Mouse (Mus musculus): Measurements from ENCODE around the gene Xpr1. TPM values are rescaled to one million over a fixed set of nuclear protein-coding genes. Genes with fewer than 3 reads are reported as not detected.
A peak's percentile ranks its signal among the peaks of the same experiment; 100 is the strongest.

Gene Xpr1
- polyA plus RNA-seq, 1 experiment from 2014 or later = 3.2 TPM

DNA sequence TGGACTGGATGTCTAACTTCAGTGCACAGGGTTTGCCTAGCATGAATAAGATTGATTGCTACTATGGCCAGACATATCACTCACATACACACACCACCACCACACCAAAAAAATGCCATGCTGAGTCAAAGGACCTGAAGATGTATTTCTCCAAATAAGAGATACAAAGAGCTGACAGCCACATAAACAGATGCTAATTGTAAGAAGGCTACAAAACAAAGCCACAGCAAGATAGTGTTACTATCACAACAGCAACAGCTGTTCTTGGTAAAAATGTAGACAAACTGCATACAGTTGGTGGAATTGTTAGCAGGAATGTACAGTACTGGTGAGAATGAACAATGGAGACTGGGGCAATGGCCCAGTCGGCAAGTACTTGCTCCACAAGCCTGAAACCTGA is 28.8 kb downstream of the Xpr1 start:
- Histone ChIP-seq H3K27ac (ENCODE audit: low read length) (no peak overlapping the region), H3K4me2 (ENCODE audit: low read depth, low read length) (no peak overlapping the region), H3K4me3 (ENCODE audit: low read depth, low read length) (no peak overlapping the region), H3K27me3 (ENCODE audit: control insufficient read depth, insufficient read depth, low read depth, low read length) (no peaks in the 10 kb centered on the region), H3K9me3 (replicated peaks; ENCODE audit: control insufficient read depth, low read length) (no peaks in the 10 kb centered on the region), H3K36me3 (ENCODE audit: control insufficient read depth, insufficient read depth) (no peaks in the 10 kb centered on the region), H3K4me1 (ENCODE audit: control insufficient read depth, low read depth, low read length) (no peaks in the 10 kb centered on the region; the same call in 1 of the 2 replicates), H3K9ac (ENCODE audit: low read depth, low read length) (no peak overlapping the region)
- peak; percentile 41; the same call in 1 of the 2 replicates for ATAC-seq (ENCODE audit: low read depth)
- 40% methylated on average over 1 of the region's 1 CpGs for WGBS (ENCODE audit: insufficient replicate concordance)

DNA sequence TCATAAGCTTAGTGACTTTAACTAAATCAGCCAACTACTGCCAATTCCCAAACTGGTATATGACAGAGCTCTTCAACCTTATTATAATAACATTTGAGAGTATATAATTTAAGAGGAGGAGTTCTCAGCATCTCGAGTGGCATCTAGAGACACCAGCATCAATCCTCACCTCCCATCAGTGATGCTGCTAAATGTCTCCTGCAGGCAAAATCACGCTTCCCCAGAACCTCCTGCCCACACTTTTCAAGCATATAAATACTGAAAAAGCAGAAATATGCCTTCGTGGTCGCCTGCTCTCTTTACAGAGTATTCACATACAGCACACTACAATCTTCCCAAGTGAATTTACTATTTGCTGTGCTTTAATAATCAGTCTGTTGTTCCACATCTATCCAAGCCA is 30.7 kb downstream of the Xpr1 start:
- H3K27ac ChIP-seq (ENCODE audit: low read length) = no peak overlapping the region
- no peak overlapping the region for H3K4me3 ChIP-seq (ENCODE audit: low read depth, low read length)
- H3K36me3 ChIP-seq (ENCODE audit: control insufficient read depth, insufficient read depth) = no peaks in the 10 kb centered on the region
- peaks cover 2% of the 10 kb centered on the region; the same call in 1 of the 2 replicates for H3K4me1 ChIP-seq (ENCODE audit: control insufficient read depth, low read depth, low read length)
- ATAC-seq (ENCODE audit: low read depth) = no peak
- H3K27me3 ChIP-seq (ENCODE audit: control insufficient read depth, insufficient read depth, low read depth, low read length) = no peaks in the 10 kb centered on the region
- H3K4me2 ChIP-seq (ENCODE audit: low read depth, low read length) = no peak overlapping the region
- 78% methylated on average over 4 of the region's 4 CpGs for WGBS (ENCODE audit: insufficient replicate concordance)
- no peak overlapping the region for H3K9ac ChIP-seq (ENCODE audit: low read depth, low read length)
- no peaks in the 10 kb centered on the region for H3K9me3 ChIP-seq (replicated peaks; ENCODE audit: control insufficient read depth, low read length)

DNA sequence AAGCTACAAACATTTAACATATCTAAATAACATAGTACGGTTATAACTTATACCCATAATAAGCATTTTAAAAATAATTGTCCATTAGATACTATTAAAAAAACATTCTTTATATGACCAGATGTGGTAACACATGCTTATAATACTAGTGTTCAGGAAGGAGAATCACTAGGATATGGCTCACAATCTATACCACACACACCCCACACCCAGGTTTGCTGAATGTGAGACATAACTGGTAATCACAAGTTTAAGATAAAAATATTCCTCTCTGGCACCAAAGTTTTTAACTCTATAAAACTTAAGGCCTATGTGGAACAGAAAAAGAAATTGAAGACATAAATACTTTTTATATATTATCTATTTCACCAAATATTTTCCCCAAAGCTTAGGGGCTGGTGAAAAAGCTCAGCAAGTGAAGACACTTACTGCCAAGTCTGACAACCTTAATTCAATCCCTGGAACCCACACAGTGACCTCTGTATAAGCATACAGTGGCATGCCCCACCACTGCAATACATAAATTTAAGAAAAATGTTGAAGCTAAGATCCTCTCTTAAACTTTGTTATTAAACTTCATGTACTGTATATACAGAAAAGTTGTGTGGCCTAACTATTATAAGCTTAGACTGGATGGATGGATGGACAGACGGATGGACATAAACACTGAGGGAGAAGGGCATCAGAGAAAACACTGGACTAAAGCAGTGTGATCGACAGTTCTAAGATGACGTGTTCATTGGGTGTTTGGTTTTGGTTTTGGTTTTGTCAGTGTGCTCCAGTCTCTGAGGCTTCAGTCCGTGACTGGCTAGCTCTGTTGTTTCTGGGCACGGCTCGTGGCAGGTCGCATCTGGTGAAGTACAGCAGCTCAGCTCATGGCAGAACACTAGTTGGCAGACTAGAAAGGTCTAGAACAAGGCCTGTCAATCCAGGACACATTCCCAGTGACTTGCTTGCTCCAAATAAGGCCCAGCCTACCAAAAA is 33.6 kb downstream of the Xpr1 start:
- no peaks in the 10 kb centered on the region for H3K36me3 ChIP-seq (ENCODE audit: control insufficient read depth, insufficient read depth)
- H3K9me3 ChIP-seq (replicated peaks; ENCODE audit: control insufficient read depth, low read length) = no peaks in the 10 kb centered on the region
- H3K4me2 ChIP-seq (ENCODE audit: low read depth, low read length) = 0 out of 2 replicates have a peak overlapping the region, but pooled peaks have one; percentile 11
- H3K9ac ChIP-seq (ENCODE audit: low read depth, low read length) = no peak overlapping the region
- no peak overlapping the region for H3K4me3 ChIP-seq (ENCODE audit: low read depth, low read length)
- H3K27ac ChIP-seq (ENCODE audit: low read length) = no peak overlapping the region
- ATAC-seq (ENCODE audit: low read depth) = peak; percentile 71
- no peaks in the 10 kb centered on the region for H3K27me3 ChIP-seq (ENCODE audit: control insufficient read depth, insufficient read depth, low read depth, low read length)
- 79% methylated on average over 8 of the region's 8 CpGs for WGBS (ENCODE audit: insufficient replicate concordance)
- H3K4me1 ChIP-seq (ENCODE audit: control insufficient read depth, low read depth, low read length) = peaks cover 2% of the 10 kb centered on the region; the same call in 1 of the 2 replicates

DNA sequence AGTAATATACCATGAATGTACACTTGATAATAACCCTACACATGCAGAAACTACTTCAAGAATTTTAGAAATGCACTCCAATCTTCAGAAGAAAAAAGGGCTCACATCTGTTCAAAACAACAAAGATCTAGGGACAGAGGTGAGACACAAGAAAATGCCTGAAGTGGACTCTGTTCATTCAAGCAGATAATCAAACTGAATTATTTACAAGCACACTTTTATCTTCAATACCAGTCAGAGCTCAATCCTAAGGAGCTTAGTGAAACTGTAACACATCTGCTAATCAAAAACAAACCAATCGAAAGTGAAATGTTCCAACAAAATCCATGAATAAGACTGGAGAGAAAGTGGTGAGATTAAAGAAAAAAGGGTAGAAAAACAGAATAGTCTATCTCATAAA is 35.3 kb downstream of the Xpr1 start:
- no peak for ATAC-seq (ENCODE audit: low read depth)
- no peak overlapping the region for H3K27ac ChIP-seq (ENCODE audit: low read length)
- 23% methylated on average over 1 of the region's 1 CpGs for WGBS (ENCODE audit: insufficient replicate concordance)
- no peaks in the 10 kb centered on the region for H3K36me3 ChIP-seq (ENCODE audit: control insufficient read depth, insufficient read depth)
- H3K9me3 ChIP-seq (replicated peaks; ENCODE audit: control insufficient read depth, low read length) = no peaks in the 10 kb centered on the region
- H3K9ac ChIP-seq (ENCODE audit: low read depth, low read length) = no peak overlapping the region
- H3K4me2 ChIP-seq (ENCODE audit: low read depth, low read length) = no peak overlapping the region
- no peak overlapping the region for H3K4me3 ChIP-seq (ENCODE audit: low read depth, low read length)
- peaks cover 2% of the 10 kb centered on the region; the same call in 1 of the 2 replicates for H3K4me1 ChIP-seq (ENCODE audit: control insufficient read depth, low read depth, low read length)
- no peaks in the 10 kb centered on the region for H3K27me3 ChIP-seq (ENCODE audit: control insufficient read depth, insufficient read depth, low read depth, low read length)

DNA sequence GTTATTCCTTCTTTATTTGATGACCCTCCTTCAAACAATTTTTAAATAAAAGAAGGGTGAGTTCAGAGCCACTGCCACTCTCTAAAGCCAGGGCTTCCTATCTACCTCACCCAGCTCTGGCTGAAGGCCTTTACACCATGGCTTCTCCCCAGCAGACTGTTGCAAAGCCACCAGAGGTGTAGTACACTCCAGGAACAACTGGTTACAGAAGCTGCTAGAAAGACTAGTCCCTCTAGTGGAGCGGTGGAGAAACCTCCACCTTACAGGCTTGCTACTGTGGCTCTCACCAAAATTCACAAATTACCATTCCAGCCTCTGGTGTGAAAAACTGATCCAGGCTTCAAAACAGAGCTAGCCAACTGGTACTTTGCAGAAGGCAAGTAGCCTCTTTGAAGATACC is 37.9 kb downstream of the Xpr1 start:
- no peaks in the 10 kb centered on the region for H3K9me3 ChIP-seq (replicated peaks; ENCODE audit: control insufficient read depth, low read length)
- H3K4me2 ChIP-seq (ENCODE audit: low read depth, low read length) = no peak overlapping the region
- H3K27me3 ChIP-seq (ENCODE audit: control insufficient read depth, insufficient read depth, low read depth, low read length) = no peaks in the 10 kb centered on the region
- 91% methylated on average over 1 of the region's 1 CpGs for WGBS (ENCODE audit: insufficient replicate concordance)
- H3K4me1 ChIP-seq (ENCODE audit: control insufficient read depth, low read depth, low read length) = peaks cover 2% of the 10 kb centered on the region; the same call in 1 of the 2 replicates
- no peak for ATAC-seq (ENCODE audit: low read depth)
- no peak overlapping the region for H3K4me3 ChIP-seq (ENCODE audit: low read depth, low read length)
- H3K9ac ChIP-seq (ENCODE audit: low read depth, low read length) = no peak overlapping the region
- H3K27ac ChIP-seq (ENCODE audit: low read length) = no peak overlapping the region
- no peaks in the 10 kb centered on the region for H3K36me3 ChIP-seq (ENCODE audit: control insufficient read depth, insufficient read depth)

DNA sequence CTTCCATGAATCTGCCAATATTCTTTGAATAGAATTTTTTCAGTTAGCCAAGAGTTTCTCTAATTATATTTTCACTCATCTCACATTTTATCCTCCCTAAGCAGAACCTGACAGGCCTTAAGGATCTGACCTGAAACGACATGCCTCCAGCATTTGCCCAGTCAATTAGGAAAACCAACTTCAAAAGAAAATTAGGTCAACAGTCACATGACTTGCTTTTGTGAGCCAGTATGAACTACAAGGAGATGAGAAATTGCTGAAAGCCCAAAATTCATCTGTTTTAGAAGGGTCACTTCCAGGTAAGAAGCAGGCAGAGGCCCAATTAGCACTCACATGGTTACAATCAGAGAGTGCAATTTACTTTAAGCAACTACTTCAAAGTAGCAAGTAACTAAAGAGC is 44.4 kb downstream of the Xpr1 start:
- no peak overlapping the region for H3K4me2 ChIP-seq (ENCODE audit: low read depth, low read length)
- no peaks in the 10 kb centered on the region for H3K4me1 ChIP-seq (ENCODE audit: control insufficient read depth, low read depth, low read length)
- 69% methylated on average over 1 of the region's 1 CpGs for WGBS (ENCODE audit: insufficient replicate concordance)
- H3K27ac ChIP-seq (ENCODE audit: low read length) = no peak overlapping the region
- H3K36me3 ChIP-seq (ENCODE audit: control insufficient read depth, insufficient read depth) = no peaks in the 10 kb centered on the region
- ATAC-seq (ENCODE audit: low read depth) = no peak
- H3K27me3 ChIP-seq (ENCODE audit: control insufficient read depth, insufficient read depth, low read depth, low read length) = no peaks in the 10 kb centered on the region
- H3K9ac ChIP-seq (ENCODE audit: low read depth, low read length) = no peak overlapping the region
- no peaks in the 10 kb centered on the region for H3K9me3 ChIP-seq (replicated peaks; ENCODE audit: control insufficient read depth, low read length)
- H3K4me3 ChIP-seq (ENCODE audit: low read depth, low read length) = no peak overlapping the region

DNA sequence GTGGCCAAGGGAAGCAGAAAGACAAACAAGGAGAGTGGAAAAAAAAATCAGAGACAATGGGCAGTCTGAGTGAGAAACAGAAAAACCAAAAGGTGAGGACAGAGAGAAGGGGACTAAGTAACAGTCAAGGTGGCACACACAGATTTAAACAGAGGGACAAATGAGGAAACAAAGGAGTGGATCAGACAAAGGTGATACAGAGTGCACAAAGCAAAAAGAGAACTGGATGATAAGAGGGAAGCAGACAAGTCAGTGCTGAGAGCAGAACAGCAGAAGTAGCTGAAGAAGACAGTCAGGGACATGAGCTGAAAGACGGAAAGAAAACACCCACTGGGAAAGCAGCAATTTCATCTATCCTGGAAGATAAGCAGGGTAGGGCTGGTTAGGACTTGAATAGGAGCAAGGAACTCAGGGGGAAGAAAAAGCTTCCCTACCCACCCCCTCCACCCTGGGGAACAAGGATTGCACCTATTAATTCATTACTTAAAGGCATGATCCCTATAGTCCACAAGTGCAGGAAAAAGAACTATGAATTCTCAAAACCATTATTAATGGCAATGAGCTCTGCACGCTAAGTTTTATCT is 47.0 kb downstream of the Xpr1 start:
- H3K36me3 ChIP-seq (ENCODE audit: control insufficient read depth, insufficient read depth) = no peaks in the 10 kb centered on the region
- no peak overlapping the region for H3K4me3 ChIP-seq (ENCODE audit: low read depth, low read length)
- ATAC-seq (ENCODE audit: low read depth) = no peak
- H3K27me3 ChIP-seq (ENCODE audit: control insufficient read depth, insufficient read depth, low read depth, low read length) = no peaks in the 10 kb centered on the region
- H3K4me1 ChIP-seq (ENCODE audit: control insufficient read depth, low read depth, low read length) = no peaks in the 10 kb centered on the region
- WGBS (ENCODE audit: insufficient replicate concordance) = 56% methylated on average over 2 of the region's 2 CpGs
- no peak overlapping the region for H3K9ac ChIP-seq (ENCODE audit: low read depth, low read length)
- no peak overlapping the region for H3K4me2 ChIP-seq (ENCODE audit: low read depth, low read length)
- no peaks in the 10 kb centered on the region for H3K9me3 ChIP-seq (replicated peaks; ENCODE audit: control insufficient read depth, low read length)
- no peak overlapping the region for H3K27ac ChIP-seq (ENCODE audit: low read length)

DNA sequence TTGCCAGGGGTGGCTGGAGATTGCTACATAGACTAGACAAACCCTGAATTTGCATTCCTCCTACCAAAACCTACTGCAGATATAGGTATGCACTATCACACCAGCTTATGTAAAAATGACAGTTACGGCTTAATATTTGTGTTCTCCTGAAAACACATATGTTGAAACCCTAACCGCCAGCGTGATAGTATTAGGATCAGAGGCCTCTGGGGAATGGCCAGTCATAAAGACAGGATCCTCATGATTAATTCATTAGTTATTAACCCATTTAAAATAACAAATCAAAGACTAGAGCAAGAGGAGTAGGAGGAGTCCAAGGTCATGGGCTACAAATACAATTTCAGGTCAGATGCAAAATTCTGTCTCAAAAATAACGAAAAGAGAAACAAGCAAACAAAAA is 50.8 kb downstream of the Xpr1 start:
- 78% methylated on average over 4 of the region's 4 CpGs for WGBS (ENCODE audit: insufficient replicate concordance)
- no peak overlapping the region for H3K9ac ChIP-seq (ENCODE audit: low read depth, low read length)
- H3K36me3 ChIP-seq (ENCODE audit: control insufficient read depth, insufficient read depth) = no peaks in the 10 kb centered on the region
- H3K4me2 ChIP-seq (ENCODE audit: low read depth, low read length) = no peak overlapping the region
- H3K4me1 ChIP-seq (ENCODE audit: control insufficient read depth, low read depth, low read length) = no peaks in the 10 kb centered on the region
- H3K9me3 ChIP-seq (replicated peaks; ENCODE audit: control insufficient read depth, low read length) = no peaks in the 10 kb centered on the region
- ATAC-seq (ENCODE audit: low read depth) = no peak
- no peak overlapping the region for H3K27ac ChIP-seq (ENCODE audit: low read length)
- H3K4me3 ChIP-seq (ENCODE audit: low read depth, low read length) = no peak overlapping the region
- no peaks in the 10 kb centered on the region for H3K27me3 ChIP-seq (ENCODE audit: control insufficient read depth, insufficient read depth, low read depth, low read length)
